Mouse (Mus musculus): ENCODE results near the gene Ppp2r2d. TPM values are rescaled to one million over a fixed set of nuclear protein-coding genes. Genes with fewer than 3 reads are reported as not detected.
A peak's percentile ranks its signal among the peaks of the same experiment; 100 is the strongest.

Gene Ppp2r2d
- total RNA-seq (2021): 100 to 1,000 TPM; 100 to 103 TPM

- intact Hi-C loops (cut with DNase I): no loop called here
- DNase-seq: peak; percentile 98
These were observed at the start of gene Ppp2r2d, which contains the start of gene Mapk1ip1 for GRCm38 (mm10) chr7:138845544-138846391. TSS of gene Ppp2r2d (plus strand) at chr7:138846079. TSS of gene Mapk1ip1 (minus strand) at chr7:138846273.

- intact Hi-C loops (cut with DNase I): no loop called here
- no peak for DNase-seq
These were observed 42.5 kb upstream of the Ppp2r2d start for GRCm38 (mm10) chr7:138803386-138803785.

GRCm38 (mm10) chr7:138807146-138807545 is 38.7 kb upstream of the Ppp2r2d start:
- DNase-seq: no peak
- intact Hi-C loops (cut with DNase I): no loop called here

- intact Hi-C loops (cut with DNase I): no loop called here
- DNase-seq: peak; percentile 62
These were observed 32.5 kb upstream of the Ppp2r2d start for GRCm38 (mm10) chr7:138813213-138813875.

GRCm38 (mm10) chr7:138818314-138818713 is 27.6 kb upstream of the Ppp2r2d start:
- intact Hi-C loops (cut with DNase I): no loop called here
- peak; percentile 31 for DNase-seq

GRCm38 (mm10) chr7:138824423-138824822 is 21.5 kb upstream of the Ppp2r2d start:
- DNase-seq: peak; percentile 38
- intact Hi-C loops (cut with DNase I): loop anchor here (10.0 kb wide), 1 partner anchor 430 kb away; the partner anchor contains the start of gene Tcerg1l

GRCm38 (mm10) chr7:138824995-138825756 is 20.7 kb upstream of the Ppp2r2d start:
- intact Hi-C loops (cut with DNase I): loop anchor here (5.0 to 10.0 kb wide), 2 partner anchors 430 to 1223 kb away; partner anchors contain the start of gene Tcerg1l
- DNase-seq: no peak

GRCm38 (mm10) chr7:138827812-138828211 is 18.1 kb upstream of the Ppp2r2d start:
- intact Hi-C loops (cut with DNase I): loop anchor here (5.0 to 10.0 kb wide), 2 partner anchors 433 to 1226 kb away; partner anchors contain the start of gene Tcerg1l
- peak; percentile 75 for DNase-seq

GRCm38 (mm10) chr7:138835028-138835427 is 10.9 kb upstream of the Ppp2r2d start:
- no peak for DNase-seq
- intact Hi-C loops (cut with DNase I): loop anchor here (2.0 kb wide), 1 partner anchor 1356 kb away; no protein-coding TSS in a partner anchor

- intact Hi-C loops (cut with DNase I): no loop called here
These were observed 5.3 kb upstream of the Ppp2r2d start for GRCm38 (mm10) chr7:138840594-138841021.

GRCm38 (mm10) chr7:138841436-138842151 is 4.3 kb upstream of the Ppp2r2d start:
- intact Hi-C loops (cut with DNase I): no loop called here

More at GRCm38 (mm10) chr7:138840594-138841021, 5.3 kb upstream of the Ppp2r2d start:
- peak; percentile 80 for DNase-seq

GRCm38 (mm10) chr7:138843421-138843820 is 2.5 kb upstream of the Ppp2r2d start:
- DNase-seq: no peak
- intact Hi-C loops (cut with DNase I): no loop called here

More at GRCm38 (mm10) chr7:138841436-138842151, 4.3 kb upstream of the Ppp2r2d start:
- DNase-seq: no peak

- intact Hi-C loops (cut with DNase I): no loop called here
- DNase-seq: no peak
These were observed 768 bp upstream of the Ppp2r2d start for GRCm38 (mm10) chr7:138845111-138845510.

GRCm38 (mm10) chr7:138846502-138846991 is 668 bp downstream of the Ppp2r2d start:
- intact Hi-C loops (cut with DNase I): no loop called here

GRCm38 (mm10) chr7:138847316-138848027 is 1.6 kb downstream of the Ppp2r2d start:
- DNase-seq: no peak
- intact Hi-C loops (cut with DNase I): no loop called here

More at GRCm38 (mm10) chr7:138846502-138846991, 668 bp downstream of the Ppp2r2d start:
- DNase-seq: peak; percentile 43

- no peak for DNase-seq
- intact Hi-C loops (cut with DNase I): no loop called here
These were observed 2.4 kb downstream of the Ppp2r2d start for GRCm38 (mm10) chr7:138848028-138848920.

GRCm38 (mm10) chr7:138850083-138850482 is 4.2 kb downstream of the Ppp2r2d start:
- DNase-seq: no peak
- intact Hi-C loops (cut with DNase I): no loop called here
